Mouse (Mus musculus) liver, adult (tissue): ENCODE results near the gene Fam53b.

Source experiments
- GATA4 ChIP-seq: IDR thresholded peaks from 2 replicates; pipeline ENCODE4 v1.6.1; 2014; ENCODE audit warnings: mild to moderate bottlenecking, low read length; ENCODE audit not compliant: insufficient replicate concordance

The Fam53b gene

DNA sequence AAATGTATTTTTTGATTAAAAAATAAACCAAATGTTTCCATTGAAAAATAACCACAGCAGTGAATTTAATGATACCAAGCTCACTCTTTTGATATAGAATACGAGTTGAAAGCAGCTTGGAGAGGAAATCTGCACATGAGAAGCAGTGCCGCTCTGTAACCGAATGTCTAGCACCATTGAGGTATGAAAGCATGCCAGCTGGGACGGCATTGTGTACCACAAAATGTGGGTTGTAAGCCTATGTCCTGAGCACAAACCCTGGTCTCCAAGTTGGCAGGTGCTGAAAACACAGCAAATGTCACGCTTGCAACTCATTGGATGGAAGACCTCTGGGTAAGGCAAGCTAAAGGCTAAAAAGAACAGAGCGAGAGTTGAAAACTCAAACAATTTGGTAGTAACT lies 3.4 kb upstream of the Fam53b start:
- TF ChIP-seq GATA4 = no peak

DNA sequence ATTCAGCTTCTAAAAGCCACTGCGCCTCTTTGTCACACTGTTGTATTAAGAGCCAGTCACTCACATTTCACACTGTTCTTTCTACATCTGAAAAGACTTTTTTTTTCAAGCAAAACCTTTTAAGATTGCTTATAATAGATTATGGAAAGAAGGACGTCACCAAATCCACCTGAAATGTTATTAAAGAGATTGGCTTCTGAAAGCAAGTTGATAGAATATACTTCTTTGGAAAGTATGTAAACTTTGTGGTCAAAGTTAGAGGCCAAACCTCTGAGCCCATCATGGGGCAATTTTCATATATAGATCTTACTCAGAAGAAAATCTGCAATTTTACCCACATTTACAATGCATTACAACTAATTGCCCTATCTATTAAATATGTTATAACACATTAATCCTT lies 2.8 kb upstream of the Fam53b start:
- no peak for TF ChIP-seq GATA4

DNA sequence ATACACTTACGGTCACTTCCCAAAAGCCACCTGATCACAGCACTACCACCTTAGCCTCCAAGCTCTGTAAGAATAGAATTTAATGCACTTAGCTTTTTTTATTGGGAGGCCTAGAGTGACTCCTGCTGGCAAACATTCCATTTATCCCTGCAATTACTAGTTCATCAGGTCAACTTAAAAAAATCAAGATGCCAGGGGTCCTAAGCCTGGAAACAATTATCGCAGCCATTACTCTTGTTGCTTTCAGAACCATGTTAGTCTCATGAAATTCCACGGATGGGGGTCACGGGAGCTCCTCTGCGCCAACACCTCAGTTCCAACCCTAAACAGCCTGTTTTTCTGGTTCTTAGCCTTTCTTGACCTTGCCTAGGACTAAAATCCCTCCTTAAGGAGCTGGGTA lies 1.4 kb upstream of the Fam53b start:
- TF ChIP-seq GATA4 = no peak

DNA sequence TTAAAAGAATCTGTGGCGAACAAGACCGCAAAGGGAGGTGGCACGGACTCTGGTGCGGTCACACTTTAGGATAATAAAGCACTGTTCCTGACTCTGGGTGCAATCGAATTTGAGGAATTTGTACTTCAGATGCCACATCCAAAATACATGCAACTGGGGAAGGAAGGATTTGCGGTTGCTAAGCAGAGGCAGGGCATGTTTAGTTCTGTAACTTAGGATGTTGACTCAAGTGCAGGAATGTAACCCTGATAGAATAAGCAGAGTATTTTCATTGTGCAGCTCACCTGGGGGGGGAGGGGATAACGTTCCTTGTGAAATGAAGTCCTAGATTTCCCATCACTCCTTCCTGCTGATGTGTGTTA lies 384 bp upstream of the Fam53b start:
- no peak for TF ChIP-seq GATA4

DNA sequence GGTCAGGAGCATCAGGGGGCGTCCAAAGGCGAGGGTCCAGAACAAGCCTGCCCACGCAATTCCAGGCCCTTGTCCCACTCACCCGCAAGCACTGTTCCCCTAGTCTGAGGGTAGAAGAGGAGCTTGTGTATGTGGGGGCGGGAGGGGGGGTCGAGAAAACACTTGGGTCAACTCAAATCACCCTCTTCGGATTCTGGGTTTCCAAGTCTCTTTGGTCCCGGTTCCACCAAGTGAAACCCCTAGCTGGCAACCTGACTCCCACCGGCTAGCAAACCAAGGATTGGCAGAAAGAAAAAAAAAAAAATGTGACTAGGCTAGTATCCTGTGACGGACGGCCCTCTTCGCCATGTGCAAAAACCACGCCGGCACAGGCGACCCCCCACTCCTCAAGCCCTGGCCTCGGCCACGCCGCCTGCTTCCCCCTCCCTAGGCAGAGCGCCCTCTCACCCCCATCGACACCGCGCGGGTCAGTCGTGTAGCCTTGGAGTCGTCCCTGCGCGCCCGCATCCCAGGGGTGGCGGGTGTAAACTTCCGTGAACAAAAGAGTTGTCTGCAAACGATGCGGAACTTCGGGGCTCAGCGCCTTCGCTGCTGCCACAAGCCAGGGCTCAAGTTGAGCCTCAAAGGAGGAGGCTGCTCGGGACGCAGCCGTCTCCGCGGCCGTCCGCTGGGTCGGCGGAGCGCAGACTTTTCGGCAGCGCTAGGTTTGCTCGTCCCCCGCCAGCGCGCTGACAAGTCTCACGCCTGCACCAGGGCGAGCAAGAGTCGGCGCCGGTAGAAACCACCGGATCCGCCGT lies 869 bp downstream of the Fam53b start:
- TF ChIP-seq GATA4 = no peak; the same call in 1 of the 2 replicates

DNA sequence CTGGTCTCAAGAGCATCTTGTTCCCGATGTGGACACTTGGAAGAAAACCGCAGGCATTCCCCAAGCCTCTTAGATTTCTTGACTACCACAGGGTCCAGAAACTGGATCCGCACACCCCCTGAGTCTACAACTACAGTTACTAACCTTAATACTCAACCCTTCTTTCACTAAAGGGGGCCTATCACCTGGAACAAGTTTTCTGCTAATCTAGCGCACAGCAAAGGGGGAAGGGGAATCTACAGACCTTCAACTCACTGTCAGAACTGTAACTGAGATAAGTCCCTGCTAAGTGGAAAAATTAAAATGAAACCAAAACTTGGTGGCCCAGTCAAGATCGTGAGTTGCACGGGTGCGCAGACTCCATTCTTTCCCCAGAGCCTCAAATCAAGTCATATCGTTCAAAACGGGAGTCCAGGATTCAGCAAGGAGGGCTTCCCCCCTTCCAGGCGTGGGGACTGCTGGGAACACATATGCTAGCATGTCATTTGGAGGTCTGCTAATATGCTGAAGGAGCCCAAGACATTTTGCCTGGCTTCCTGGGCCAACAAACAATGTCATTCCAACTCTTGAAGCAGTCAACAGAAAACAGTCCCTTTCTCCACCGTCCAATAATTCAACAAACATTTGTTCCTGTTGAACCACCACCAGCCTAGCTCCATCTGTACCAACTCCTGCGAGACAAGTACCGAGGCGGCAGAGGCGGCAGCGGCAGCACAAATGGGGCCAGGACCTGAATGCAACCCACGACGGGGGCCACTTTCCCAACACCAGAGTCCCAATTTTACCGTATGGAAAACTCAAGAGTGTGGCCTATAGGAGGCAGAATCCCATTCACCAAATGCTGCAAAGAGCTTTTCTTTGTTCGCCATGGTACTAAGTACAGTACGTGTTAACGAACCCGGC lies 1.7 kb downstream of the Fam53b start:
- TF ChIP-seq GATA4 = peak; percentile 54; the same call in 1 of the 2 replicates

DNA sequence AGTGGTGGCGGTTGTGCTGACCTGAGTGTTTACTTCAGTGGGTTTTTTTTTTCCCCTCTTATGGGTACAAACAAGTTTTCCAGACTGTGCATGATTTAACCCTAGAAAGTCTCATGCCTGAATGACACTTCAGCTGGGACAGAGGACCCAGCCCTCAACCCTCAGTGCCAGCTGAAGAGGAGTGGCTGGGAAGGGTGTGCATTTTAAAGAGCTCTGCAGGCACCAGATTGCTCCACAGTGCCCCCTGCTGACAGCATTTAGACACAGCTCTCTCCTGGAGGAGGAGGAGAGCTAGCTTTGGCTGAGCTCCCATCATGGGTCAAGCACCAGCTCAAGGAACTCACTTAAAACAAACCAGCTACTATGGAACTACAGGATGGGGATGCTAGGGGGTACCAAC lies 2.8 kb downstream of the Fam53b start:
- TF ChIP-seq GATA4 = no peak

DNA sequence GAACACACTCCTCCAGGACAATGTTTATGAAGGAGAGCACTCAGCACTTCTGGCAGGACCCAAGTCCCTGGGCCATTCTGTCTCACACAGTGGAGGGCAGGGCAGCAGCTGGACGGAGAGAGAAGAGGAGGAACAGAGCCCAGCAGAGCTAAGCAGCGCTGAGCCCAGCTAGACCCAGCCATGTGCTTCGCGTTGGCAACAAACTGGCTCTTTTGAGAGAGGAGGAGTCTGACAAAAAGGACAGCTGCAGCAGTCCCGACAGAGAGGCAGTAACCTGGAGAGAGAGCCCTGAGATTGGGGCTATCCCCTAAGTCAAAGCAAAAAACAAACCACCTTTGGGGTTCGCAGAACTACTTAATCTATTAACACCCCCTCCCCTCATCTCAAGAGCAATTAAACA lies 3.3 kb downstream of the Fam53b start:
- no peak for TF ChIP-seq GATA4

DNA sequence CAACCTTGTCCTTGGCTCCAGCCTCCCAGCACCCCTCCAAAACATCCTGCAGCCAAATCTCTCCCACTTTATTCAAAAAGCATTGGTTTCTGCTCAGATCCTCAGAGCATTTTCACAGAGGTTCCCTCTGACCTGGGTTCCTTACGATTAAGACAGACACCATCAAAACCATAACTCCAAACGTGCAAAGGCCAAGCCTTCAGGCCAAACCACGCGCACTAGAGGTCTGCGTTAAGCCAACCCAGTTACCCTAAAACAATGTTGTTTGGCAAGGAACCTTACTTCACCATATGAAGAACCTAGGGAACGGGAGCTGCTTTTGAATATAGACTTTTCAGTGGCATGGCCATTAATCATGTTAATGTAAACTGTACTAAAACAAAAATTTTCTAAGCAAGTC lies 4.0 kb downstream of the Fam53b start:
- TF ChIP-seq GATA4 = no peak

DNA sequence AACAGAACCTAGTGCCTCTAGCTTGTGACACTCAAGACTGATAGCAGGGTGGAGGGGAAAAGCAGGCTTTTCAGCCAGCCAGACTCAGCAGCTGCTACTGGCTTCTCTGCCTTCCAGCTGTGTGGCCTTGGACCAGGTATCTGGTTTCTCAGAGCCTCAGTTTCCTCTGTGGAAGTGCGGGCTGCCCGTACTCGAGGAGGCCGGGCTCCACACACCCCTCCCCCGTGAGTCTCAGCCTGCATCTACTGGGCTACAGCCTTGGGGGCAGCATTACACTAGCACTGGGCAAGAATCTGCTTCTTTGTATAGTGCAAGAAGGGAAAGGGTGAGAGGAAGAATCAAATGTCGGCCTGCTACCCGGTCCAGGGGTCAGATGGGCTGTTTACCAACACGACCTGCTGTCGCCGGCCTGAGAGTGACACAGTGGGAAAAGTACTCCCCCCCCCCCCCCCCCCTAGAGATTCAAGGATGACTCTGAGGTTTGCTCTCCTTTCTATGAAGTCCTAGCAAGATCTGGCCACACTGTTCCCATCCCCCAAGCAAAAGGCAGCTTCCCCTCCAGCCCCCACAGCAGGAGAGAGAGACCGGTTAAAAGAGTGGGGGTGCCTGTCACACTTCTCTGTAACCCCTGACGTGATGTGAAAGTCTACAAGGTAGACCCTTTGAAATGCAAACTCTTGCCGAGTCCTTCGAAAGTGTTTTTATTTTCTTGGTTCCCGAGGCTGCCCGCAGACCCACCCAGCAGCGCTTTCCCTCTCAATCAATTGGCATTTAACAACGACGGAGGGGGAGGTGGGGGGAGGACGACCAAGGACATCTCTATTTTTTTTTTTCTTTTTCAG lies 4.6 kb downstream of the Fam53b start:
- TF ChIP-seq GATA4 = no peak

DNA sequence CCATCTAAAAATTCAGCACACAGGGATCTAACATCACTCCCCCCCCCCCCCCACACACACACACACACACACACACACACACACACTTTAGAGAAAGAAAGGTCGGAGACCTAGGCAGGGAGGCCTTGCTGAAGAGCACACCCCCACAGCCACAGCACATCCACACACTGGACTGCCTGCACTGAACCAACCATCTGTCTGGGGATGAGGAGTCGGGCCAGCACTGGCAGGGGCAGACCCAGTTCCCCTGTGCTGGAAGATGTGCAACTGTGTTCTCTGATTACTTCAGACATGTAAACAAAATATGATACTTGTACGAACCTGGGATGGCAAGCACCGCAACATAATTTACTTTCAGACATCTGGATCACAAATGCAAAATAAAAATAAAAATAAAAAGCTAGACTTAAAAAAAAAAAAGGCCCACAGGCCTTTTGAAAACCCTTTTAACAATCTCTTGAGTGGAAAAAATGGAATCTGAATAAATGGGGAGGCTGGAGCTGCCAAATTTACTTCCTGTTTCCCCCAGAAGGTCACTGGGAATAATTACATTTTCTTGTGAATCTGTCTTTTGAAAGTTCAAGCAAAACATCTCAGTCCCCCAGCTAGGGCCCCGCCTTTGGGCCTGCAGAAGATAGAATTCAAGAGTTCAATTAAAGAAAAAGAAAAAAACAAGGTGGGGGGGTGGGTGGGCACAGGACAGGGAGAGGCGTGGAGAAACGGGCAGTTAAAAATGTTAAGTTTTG lies 5.5 kb downstream of the Fam53b start:
- TF ChIP-seq GATA4 = no peak

DNA sequence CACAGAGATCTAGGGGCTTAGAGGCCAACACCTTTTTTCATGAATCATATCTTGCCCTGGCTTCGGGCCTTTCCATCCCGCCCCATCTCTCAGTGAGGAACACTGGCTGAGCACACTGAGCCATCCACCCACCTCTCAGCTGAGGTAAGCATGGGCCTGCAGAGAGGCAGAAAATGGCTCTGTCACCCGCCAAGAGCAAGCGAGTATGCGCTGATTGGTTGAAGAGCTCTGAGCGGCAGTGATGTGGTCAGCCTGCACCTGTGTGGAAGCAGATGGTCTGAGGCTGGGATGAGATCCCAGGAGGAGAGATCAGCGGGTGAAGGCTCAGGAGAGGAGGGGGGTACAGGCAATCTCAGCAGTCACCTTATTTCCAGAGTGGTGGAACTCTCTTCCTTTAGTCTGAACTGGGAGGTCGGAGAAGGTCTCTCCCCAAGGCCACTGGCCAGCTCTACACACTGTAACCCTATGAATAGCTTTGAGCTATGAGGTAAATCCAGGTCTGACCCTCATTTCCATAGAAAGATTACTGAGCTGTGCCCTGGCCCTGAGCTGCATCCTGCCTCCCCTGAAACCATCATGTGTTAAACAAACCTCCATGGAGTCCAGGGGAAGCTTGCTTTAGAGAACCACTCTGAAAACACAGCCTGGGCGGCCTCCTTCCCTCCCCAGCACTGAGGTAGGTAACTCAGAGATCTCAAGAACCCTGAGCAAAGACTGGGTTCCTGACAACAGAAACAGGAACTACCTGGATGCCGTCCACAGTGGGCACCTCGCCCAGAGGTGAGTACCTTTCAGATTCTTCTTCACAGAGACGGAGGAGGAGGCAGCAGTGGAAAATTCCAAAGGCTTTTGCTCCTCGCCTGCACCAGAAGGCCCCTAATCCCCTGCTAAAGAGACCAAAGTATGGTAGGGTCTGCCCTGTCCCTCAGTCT lies 6.5 kb downstream of the Fam53b start:
- TF ChIP-seq GATA4 = no peak

DNA sequence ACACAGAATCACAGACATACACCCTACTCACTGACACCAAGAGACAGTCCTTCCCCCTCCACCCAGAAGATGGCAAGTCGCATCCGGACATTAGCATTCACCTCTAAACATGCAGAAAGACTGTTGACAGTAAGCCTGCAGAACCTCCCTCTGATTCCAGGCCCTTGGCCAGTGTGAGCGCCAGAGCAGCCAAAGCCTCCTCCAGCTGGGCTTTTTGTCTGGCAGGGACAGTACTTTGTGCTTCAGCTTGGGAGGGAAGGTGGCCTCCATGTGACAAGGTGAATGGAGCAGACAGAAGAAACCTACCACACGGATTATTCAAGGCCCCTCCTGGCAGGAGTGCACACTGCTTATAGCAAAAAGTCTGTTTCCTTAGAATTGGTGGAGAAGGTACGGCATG lies 7.4 kb downstream of the Fam53b start:
- no peak for TF ChIP-seq GATA4

DNA sequence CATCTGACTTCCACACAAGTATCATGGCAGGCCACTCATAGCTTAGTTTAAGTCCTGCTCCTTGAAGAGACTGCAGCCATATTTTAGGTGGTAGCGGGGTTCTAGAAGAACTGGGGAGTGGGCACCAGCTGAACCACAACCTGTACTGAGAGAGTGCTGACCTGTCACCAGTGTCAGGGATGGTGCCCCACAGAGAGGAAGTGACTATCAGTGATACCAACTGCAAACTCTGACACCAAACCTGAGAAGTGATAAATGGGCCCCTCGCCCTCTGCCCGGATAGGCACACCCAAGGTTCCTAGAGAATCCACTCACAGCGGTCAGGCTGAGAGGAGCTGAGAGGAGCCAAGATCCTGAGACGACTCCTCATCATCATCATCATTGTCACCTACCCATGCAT lies 8.7 kb downstream of the Fam53b start:
- no peak for TF ChIP-seq GATA4
